Mouse (Mus musculus): ENCODE results near the gene Pbx4. TPM values are rescaled to one million over a fixed set of nuclear protein-coding genes. Genes with fewer than 3 reads are reported as not detected.
A peak's percentile ranks its signal among the peaks of the same experiment; 100 is the strongest.

Pbx4 gene
- total RNA-seq (2017): 5.8 and 9.8 TPM in 2 replicates

DNA sequence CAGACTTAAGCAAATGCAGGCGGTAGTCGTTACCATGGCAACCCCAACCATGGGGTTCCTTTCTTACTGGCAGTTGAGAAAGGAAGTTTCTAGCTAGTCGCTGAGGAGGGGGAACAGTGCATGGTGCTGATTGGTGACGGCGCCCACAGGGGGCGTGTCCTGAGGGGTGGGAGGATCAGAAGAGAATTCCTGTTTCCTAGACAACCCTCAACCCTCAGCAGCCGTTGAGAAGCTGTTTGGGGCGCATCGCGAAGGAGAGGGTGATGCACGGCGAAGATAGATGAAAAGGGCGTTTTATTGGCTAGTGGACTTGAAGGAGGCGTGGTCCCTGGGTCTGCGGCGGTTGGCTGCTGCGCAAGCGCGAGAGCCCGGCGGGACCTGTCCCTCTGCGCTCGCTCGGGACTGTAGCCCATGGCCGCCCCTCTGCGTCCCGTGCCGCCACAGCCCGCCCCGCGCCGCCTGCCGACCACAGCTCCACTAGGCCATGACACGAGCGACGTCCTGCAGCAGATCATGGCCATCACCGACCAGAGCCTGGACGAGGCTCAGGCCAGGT lies at the start of gene Pbx4:
TSS of gene Pbx4 (plus strand) at position 194 of the 556 bp plus-strand sequence.
- peak; percentile 90 for ATAC-seq (ENCODE audit: extremely low read depth, insufficient number of reproducible peaks, low FRiP score, poor library complexity, severe bottlenecking)

DNA sequence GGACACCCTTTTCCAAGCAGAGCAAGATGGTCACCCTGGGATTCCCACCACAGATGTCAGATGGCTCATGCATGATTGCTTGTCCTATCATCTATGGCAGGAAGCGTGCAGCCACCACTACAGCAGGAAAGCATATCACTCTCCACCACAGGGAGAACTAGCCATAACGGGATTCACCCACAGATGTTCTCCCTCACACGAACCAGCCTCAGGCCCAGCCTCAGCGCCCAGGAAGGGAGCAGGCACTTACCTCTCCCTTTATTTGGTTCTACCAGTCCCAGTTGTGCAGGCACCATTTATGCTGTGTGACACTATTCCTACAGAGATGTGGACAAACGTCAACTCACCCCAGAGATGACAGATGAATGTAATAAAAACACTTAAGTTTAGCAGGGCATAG lies 43.2 kb upstream of the Pbx4 start:
- ATAC-seq (ENCODE audit: extremely low read depth, insufficient number of reproducible peaks, low FRiP score, poor library complexity, severe bottlenecking): no peak

DNA sequence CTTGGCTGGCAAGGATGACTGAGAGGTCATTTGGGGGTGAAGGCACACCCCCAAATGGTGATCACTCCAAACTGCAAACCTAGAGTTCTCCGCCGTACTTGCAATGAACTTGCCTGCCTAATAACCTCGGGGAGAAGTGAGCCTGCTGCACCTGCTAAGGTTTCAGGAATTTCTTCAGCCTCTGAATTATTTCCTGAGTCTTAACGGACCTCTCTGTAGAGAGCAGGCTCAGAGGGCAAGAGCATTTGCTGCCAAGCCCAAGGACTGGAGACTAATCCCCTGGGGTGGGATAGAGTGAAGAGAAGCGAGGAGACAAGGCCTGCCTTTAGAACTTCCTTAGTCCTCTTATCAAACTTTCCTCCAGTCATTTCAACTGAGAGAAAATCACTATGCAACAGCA lies 42.6 kb upstream of the Pbx4 start:
- no peak for ATAC-seq (ENCODE audit: extremely low read depth, insufficient number of reproducible peaks, low FRiP score, poor library complexity, severe bottlenecking)

DNA sequence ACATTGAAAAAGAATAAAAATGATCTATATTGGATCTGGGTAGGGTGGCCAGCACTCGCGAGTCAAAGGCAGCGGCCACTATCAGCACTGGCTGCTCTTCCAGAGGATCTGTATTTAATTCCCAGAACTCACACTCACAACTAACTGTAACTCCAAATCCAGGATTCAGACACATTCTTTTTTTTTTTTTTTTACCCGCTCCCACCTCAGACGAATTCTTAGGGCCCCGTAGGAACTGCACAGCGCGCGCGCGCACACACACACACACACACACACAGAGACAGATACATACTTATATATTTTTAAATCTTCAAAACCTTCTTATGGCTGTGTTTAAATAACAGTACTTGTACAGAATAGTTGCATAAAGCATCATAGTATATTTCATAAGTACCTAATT lies 41.9 kb upstream of the Pbx4 start:
- no peak for ATAC-seq (ENCODE audit: extremely low read depth, insufficient number of reproducible peaks, low FRiP score, poor library complexity, severe bottlenecking)

DNA sequence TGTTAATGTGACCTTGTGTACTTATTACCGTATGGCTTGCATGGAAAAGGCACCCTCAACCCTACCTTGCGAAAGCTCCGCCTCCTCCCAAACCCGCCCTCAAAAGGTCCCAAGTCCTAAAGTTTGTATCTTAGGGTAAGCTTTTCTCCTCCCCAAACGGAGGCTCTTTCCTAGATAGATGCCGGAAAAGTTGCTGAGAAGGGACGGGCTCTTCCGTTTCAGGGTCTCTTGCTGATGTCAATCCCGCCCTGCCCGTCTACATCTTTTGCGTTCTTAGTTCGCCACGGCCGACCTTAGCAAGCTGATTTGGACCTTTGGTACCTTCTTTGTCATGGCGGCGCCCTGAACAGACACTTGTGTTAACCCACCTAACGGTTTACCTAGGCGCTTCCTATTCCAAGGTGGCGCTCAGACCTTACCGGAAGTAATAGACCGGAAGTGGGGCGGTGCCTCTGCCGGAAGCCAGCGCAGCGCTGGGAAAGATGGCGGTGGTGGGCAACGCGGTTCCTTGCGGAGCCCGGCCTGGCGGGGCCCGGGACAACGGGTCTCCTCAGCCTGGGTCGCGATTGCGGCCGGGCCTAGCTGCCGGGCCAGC lies 41.4 kb upstream of the Pbx4 start, which contains the start of the genes Atp13a1 and Zfp866:
TSS of gene Atp13a1 (plus strand) at position 391 of the 595 bp plus-strand sequence.
TSS of gene Zfp866 (minus strand) at position 406 of the 595 bp plus-strand sequence.
- ATAC-seq (ENCODE audit: extremely low read depth, insufficient number of reproducible peaks, low FRiP score, poor library complexity, severe bottlenecking): peak; percentile 98

DNA sequence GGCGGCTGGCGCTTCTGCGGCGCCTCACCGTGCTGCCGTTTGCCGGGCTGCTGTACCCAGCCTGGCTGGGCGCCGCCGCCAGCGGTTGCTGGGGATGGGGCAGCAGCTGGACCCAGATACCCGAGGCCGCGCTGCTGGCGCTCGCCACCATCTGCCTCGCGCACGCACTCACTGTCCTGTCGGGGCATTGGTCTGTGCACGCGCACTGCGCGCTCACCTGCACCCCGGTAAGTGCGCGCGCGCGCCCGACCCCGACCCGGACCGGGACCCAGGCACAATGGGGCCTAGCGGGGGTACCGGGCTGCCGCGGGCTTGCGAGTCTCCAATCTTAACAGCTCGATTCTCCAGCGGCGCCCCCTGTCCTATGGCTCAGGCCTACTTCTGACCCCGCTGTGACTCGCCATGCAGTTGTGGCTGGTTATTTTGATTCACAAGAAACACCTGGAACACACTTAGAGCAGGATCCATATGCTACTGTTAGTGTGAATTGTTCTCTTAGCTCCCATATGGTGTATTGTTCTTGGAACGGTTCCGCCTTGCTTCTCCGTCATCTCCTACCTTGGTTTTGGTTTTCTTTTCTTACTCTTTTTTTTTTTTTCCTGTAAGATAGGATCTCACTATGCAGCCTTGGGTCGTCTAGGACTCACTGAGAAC lies 40.7 kb upstream of the Pbx4 start:
- no peak for ATAC-seq (ENCODE audit: extremely low read depth, insufficient number of reproducible peaks, low FRiP score, poor library complexity, severe bottlenecking)

DNA sequence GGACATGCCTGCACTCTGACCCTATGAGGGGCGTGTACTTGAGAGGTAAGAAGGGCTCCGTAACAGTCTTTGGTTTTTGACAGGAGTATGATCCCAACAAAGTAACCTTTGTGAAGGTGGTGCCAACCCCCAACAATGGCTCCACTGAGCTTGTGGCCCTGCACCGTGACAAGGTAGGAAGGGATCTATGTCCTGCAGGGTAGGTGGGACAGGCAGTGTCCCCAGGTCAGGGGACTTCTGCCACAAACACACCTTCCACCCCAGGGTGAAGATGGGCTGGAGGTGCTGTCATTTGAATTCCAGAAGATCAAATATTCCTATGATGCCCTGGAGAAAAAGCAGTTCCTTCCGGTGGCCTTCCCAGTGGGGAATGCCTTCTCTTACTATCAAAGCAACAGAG lies 38.6 kb upstream of the Pbx4 start:
- ATAC-seq (ENCODE audit: extremely low read depth, insufficient number of reproducible peaks, low FRiP score, poor library complexity, severe bottlenecking): no peak

DNA sequence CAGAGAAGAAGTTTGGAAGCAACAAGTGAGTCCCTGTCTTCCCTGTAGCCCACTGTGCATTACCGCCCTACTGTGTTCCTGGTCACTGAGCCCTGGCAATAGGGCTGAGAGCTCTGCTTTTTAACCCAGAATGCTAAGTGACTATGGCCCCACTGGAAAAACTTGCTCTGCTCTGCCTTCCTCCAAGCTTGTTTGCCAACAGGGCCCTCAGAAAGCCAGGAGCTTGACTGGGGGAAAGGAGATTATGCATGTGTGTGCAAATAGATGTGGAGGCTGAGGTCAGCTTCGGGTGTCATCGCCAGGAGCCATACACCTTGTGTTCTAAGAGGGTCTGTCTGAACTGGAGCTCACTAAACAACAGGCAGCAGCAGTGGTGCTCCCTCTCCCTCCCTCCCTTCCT lies 38.2 kb upstream of the Pbx4 start:
- no peak for ATAC-seq (ENCODE audit: extremely low read depth, insufficient number of reproducible peaks, low FRiP score, poor library complexity, severe bottlenecking)

DNA sequence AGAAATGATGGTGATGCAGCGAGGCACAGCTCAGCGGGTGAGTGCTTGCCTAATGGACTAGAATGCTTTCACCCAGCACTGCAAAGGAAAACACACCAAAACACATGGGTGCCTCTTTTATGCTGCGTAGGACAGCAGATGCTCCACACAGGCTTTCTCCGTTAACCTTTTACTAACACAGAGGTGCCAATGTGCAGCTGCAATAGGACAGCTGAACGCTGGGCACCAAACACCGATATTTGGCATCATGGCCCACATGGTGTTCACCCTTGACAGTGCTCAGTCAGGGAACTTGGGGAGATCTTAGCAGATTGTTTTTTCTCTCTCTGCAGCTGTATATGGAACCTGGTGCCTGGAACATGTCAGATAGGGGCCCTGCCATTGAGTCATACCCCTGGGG lies 37.4 kb upstream of the Pbx4 start:
- ATAC-seq (ENCODE audit: extremely low read depth, insufficient number of reproducible peaks, low FRiP score, poor library complexity, severe bottlenecking): no peak

DNA sequence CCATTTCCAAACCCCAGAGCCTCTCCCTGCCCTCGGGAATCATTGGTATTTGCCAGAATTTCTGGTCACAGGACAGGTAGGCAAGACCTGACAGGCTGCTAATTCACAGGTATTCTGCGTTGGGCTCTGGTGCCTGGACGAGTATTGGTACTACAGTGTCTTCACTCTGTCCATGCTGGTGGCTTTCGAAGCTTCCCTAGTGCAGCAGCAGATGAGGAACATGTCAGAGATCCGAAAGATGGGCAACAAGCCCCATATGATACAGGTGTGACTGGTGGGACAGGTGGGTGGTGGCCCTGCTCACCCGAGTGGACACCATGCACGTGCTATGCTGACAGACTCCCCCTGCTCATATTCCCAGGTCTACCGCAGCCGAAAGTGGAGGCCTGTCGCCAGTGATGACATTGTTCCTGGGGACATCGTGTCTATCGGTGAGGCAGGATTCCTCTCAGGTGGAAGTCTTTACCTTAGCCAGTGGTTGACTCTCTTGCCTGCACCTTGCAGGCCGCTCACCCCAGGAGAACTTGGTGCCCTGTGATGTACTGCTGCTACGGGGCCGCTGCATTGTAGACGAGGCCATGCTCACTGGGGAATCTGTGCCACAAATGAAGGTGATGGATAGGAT lies 35.5 kb upstream of the Pbx4 start:
- no peak for ATAC-seq (ENCODE audit: extremely low read depth, insufficient number of reproducible peaks, low FRiP score, poor library complexity, severe bottlenecking)

DNA sequence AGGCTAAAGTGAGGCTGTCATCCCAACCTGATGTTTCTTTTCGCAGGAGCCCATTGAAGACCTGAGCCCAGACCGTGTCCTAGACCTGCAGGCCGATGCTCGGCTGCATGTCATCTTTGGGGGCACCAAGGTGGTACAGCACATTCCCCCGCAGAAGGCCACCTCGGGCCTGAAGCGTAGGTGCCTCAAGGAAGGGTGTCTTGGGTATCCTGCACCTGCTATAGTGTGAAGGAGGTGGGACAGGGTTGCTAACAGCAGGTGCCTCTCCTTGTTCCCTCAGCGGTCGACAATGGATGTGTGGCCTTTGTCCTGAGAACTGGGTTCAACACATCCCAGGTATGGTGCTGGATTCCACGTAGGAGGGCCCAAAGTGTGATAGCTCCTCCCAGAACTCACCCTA lies 34.6 kb upstream of the Pbx4 start:
- ATAC-seq (ENCODE audit: extremely low read depth, insufficient number of reproducible peaks, low FRiP score, poor library complexity, severe bottlenecking): no peak

DNA sequence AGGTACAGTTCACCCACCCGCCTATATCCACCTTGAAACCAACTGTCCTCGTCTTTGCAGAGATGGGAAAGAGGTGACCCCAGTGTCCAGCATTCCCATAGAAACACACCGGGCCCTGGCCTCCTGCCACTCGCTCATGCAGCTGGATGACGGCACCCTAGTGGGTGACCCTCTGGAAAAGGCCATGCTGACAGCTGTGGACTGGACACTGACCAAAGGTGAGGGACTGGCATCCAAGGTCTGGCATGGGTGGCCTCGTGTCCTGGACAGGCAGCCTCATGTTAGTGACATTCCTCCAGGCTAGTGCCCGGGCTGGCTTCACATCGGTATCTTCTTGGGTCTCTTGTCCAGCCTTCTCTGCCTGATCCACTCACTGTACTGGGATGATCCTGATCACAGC lies 33.0 kb upstream of the Pbx4 start:
- no peak for ATAC-seq (ENCODE audit: extremely low read depth, insufficient number of reproducible peaks, low FRiP score, poor library complexity, severe bottlenecking)

DNA sequence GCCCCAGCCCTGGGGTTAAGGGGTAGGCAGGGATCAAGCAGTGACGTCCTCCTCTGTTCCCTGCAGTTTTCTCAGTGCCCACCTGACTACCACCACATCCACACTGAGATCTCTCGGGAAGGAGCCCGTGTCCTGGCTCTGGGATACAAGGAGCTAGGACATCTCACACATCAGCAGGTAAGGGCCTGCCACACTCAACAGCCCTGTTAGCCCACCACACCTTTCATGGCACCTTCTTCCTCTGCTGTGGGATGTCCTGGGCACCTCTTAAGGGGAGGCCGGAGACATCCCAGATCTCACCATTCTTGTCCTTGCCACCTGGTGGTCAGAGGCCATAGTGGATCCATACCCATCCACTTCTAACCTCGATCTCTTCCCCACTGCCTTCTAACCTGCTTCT lies 32.3 kb upstream of the Pbx4 start:
- ATAC-seq (ENCODE audit: extremely low read depth, insufficient number of reproducible peaks, low FRiP score, poor library complexity, severe bottlenecking): no peak

DNA sequence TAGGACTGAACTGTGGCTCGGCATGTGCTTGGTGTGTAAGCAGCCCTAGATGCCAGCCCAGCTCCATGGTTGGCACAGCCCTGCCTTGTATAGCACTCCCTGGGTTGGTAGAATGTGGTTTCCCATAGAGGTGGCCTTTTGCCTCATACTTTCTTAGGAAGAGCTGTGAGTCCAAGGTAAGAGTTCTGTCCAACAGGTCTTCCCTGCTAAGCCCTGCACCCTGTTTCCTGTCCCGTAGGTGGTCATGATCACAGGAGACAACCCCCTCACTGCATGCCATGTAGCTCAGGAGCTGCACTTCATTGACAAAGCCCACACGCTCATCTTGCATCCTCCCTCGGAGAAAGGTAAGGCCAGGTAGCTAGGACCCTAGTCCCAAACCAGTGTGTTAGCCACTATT lies 30.5 kb upstream of the Pbx4 start:
- ATAC-seq (ENCODE audit: extremely low read depth, insufficient number of reproducible peaks, low FRiP score, poor library complexity, severe bottlenecking): no peak

DNA sequence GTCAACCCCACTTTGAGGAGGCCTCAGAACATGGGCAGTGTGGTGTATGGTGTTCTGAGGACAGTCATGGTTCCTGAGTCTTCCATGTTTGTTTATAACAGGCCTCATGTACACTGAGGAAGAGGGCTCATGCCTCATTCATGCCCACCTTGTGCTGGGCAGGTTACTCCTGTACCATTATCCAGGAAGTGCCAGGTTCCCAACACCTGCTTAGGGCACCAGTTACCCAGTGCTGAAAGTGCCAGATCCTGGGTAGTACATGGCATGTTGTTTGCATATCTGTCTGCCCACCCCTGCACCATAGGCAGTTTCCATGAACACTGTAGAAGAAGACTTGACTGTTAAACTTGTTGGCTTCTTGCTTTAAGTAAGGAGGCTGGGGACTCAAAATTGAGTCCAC lies 30.1 kb upstream of the Pbx4 start:
- ATAC-seq (ENCODE audit: extremely low read depth, insufficient number of reproducible peaks, low FRiP score, poor library complexity, severe bottlenecking): no peak

DNA sequence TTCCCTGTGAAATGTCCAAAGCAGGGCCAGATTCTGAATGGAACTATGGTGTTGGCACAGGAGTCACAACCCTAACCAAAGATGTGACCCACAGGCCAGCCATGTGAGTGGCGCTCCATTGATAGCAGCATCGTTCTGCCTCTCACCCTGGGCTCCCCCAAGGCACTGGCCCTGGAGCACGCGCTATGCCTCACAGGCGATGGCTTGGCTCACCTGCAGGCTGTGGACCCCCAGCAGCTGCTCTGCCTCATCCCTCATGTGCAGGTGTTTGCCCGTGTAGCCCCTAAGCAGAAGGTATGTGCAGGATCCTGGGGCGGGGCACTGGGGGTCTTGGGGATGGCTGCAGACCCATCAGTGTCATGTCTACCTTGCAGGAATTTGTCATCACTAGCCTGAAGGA lies 28.9 kb upstream of the Pbx4 start:
- ATAC-seq (ENCODE audit: extremely low read depth, insufficient number of reproducible peaks, low FRiP score, poor library complexity, severe bottlenecking): no peak

DNA sequence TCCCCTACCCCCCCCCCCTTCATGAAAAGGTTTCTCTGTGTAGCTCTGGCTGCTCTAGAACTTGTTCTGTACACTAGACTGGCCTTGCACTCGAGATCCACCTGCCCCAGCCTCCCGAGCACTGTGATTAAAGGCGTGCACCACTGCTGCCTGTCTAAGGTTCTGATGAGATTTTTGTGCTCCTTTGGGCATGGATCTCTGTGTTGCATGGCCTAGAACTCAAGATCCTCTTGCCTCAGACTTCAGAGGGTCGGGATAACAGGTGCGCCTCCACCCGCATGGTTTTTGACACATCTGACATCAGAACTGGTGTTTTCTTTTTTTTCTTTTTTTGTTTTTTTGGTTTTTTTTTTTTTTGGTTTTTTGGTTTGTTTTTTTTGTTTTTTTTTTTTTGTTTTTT lies 27.8 kb upstream of the Pbx4 start:
- ATAC-seq (ENCODE audit: extremely low read depth, insufficient number of reproducible peaks, low FRiP score, poor library complexity, severe bottlenecking): no peak

DNA sequence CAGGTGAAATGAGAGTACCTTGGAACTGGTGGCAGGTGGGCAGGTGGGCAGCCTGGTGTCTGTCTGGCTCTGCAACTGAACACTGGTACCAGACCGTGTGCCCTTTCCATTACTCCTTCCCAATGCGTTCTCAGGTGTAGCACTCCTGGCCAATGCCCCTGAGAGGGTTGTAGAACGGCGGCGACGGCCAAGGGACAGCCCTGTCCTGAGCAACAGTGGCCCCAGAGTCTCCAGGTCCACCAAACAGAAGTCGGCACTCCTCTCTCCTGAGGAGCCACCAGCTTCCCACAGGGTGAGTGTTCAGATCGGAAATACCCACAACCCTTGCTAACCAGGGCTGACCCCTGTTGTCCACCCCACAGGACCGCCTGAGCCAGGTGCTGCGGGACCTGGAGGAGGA lies 27.2 kb upstream of the Pbx4 start:
- no peak for ATAC-seq (ENCODE audit: extremely low read depth, insufficient number of reproducible peaks, low FRiP score, poor library complexity, severe bottlenecking)

DNA sequence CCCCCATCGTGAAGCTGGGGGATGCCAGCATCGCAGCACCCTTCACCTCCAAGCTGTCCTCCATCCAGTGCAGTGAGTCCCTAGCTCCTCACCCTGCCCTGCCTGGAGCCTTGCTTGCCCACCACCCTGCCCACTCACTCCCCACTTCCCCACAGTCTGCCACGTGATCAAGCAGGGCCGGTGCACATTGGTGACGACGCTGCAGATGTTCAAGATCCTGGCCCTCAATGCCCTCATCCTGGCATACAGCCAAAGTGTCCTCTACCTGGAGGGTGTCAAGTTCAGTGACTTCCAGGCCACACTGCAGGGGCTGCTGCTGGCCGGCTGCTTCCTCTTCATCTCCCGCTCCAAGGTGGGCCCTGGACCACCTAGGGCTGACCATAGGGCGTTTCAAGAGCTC lies 26.8 kb upstream of the Pbx4 start:
- no peak for ATAC-seq (ENCODE audit: extremely low read depth, insufficient number of reproducible peaks, low FRiP score, poor library complexity, severe bottlenecking)

DNA sequence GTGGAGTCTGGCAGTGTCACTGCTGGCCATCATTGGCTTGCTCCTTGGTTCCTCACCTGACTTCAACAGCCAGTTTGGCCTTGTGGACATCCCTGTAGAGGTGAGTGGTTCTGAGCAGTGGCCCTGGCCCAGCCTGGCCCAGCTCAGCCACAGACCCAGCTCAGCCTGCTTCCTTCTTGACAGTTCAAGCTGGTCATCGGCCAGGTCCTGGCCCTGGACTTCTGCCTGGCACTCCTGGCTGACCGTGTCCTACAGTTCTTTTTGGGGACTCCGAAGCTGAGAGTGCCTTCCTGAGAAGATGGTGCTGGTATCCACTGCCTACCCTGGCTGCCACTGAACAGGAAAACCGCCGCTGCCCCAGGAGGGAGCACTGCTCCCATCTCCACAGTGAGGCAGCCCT lies 25.1 kb upstream of the Pbx4 start:
- no peak for ATAC-seq (ENCODE audit: extremely low read depth, insufficient number of reproducible peaks, low FRiP score, poor library complexity, severe bottlenecking)

Data from neutrophil, adult 5-6 weeks (primary cell).